Mouse (Mus musculus): Measurements from ENCODE around the gene Piezo1. TPM values are rescaled to one million over a fixed set of nuclear protein-coding genes. Genes with fewer than 3 reads are reported as not detected.
A peak's percentile ranks its signal among the peaks of the same experiment; 100 is the strongest.

Gene Piezo1
- polyA plus RNA-seq, 1 experiment, result 146 TPM

GRCm38 (mm10) chr8:122527937-122528336 is 23.2 kb downstream of the Piezo1 start:
- peaks cover 36% of the 10 kb centered on the region for H3K4me1 ChIP-seq (ENCODE audit: control insufficient read depth, insufficient read depth, low read length)
- no peak overlapping the region for H3K27ac ChIP-seq (ENCODE audit: insufficient read depth, low read length)
- TF ChIP-seq POLR2A (IDR thresholded peaks at IDR 0.05; ENCODE audit: low read depth, low read length), result no peak
- TF ChIP-seq CTCF (IDR thresholded peaks at IDR 0.05; ENCODE audit: borderline replicate concordance, insufficient read depth, low read length), result no peak
- no peak overlapping the region for H3K4me3 ChIP-seq (ENCODE audit: insufficient read depth, low read length)

GRCm38 (mm10) chr8:122526526-122527170 is 24.5 kb downstream of the Piezo1 start:
- Histone ChIP-seq H3K27ac (ENCODE audit: insufficient read depth, low read length) (peak overlapping the region; percentile 12; the same call in 1 of the 2 replicates), H3K4me3 (ENCODE audit: insufficient read depth, low read length) (no peak overlapping the region), H3K4me1 (ENCODE audit: control insufficient read depth, insufficient read depth, low read length) (peaks cover 36% of the 10 kb centered on the region)
- TF ChIP-seq CTCF (IDR thresholded peaks at IDR 0.05; ENCODE audit: borderline replicate concordance, insufficient read depth, low read length), result no peak
- TF ChIP-seq POLR2A (IDR thresholded peaks at IDR 0.05; ENCODE audit: low read depth, low read length), result no peak

GRCm38 (mm10) chr8:122526084-122526483 is 25.0 kb downstream of the Piezo1 start:
- TF ChIP-seq CTCF (IDR thresholded peaks at IDR 0.05; ENCODE audit: borderline replicate concordance, insufficient read depth, low read length), result no peak
- no peak for TF ChIP-seq POLR2A (IDR thresholded peaks at IDR 0.05; ENCODE audit: low read depth, low read length)
- no peak overlapping the region for H3K4me3 ChIP-seq (ENCODE audit: insufficient read depth, low read length)
- peaks cover 36% of the 10 kb centered on the region for H3K4me1 ChIP-seq (ENCODE audit: control insufficient read depth, insufficient read depth, low read length)
- H3K27ac ChIP-seq (ENCODE audit: insufficient read depth, low read length), result 0 out of 2 replicates have a peak overlapping the region, but pooled peaks have one; percentile 12

- Histone ChIP-seq H3K4me3 (ENCODE audit: insufficient read depth, low read length) (no peak overlapping the region), H3K4me1 (ENCODE audit: control insufficient read depth, insufficient read depth, low read length) (peaks cover 33% of the 10 kb centered on the region), H3K27ac (ENCODE audit: insufficient read depth, low read length) (no peak overlapping the region)
- TF ChIP-seq POLR2A (IDR thresholded peaks at IDR 0.05; ENCODE audit: low read depth, low read length), result no peak
- no peak for TF ChIP-seq CTCF (IDR thresholded peaks at IDR 0.05; ENCODE audit: borderline replicate concordance, insufficient read depth, low read length)
Measured at GRCm38 (mm10) chr8:122525004-122525403, 26.1 kb downstream of the Piezo1 start.

GRCm38 (mm10) chr8:122524506-122524905 is 26.6 kb downstream of the Piezo1 start:
- TF ChIP-seq POLR2A (IDR thresholded peaks at IDR 0.05; ENCODE audit: low read depth, low read length), result no peak
- TF ChIP-seq CTCF (IDR thresholded peaks at IDR 0.05; ENCODE audit: borderline replicate concordance, insufficient read depth, low read length), result no peak
- Histone ChIP-seq H3K27ac (ENCODE audit: insufficient read depth, low read length) (peak overlapping the region; percentile 90), H3K4me3 (ENCODE audit: insufficient read depth, low read length) (no peak overlapping the region), H3K4me1 (ENCODE audit: control insufficient read depth, insufficient read depth, low read length) (peaks cover 33% of the 10 kb centered on the region)

- Histone ChIP-seq H3K27ac (ENCODE audit: insufficient read depth, low read length) (peak overlapping the region; percentile 90), H3K4me1 (ENCODE audit: control insufficient read depth, insufficient read depth, low read length) (peaks cover 33% of the 10 kb centered on the region), H3K4me3 (ENCODE audit: insufficient read depth, low read length) (no peak overlapping the region)
- TF ChIP-seq CTCF (IDR thresholded peaks at IDR 0.05; ENCODE audit: borderline replicate concordance, insufficient read depth, low read length) (no peak), POLR2A (IDR thresholded peaks at IDR 0.05; ENCODE audit: low read depth, low read length) (0 out of 2 replicates have a peak, but pooled peaks have one; percentile 22)
Measured at GRCm38 (mm10) chr8:122523652-122524360, 27.3 kb downstream of the Piezo1 start.

- Histone ChIP-seq H3K4me3 (ENCODE audit: insufficient read depth, low read length) (no peak overlapping the region), H3K4me1 (ENCODE audit: control insufficient read depth, insufficient read depth, low read length) (peaks cover 33% of the 10 kb centered on the region), H3K27ac (ENCODE audit: insufficient read depth, low read length) (peak overlapping the region; percentile 90)
- no peak for TF ChIP-seq CTCF (IDR thresholded peaks at IDR 0.05; ENCODE audit: borderline replicate concordance, insufficient read depth, low read length)
- peak; percentile 45 for TF ChIP-seq POLR2A (IDR thresholded peaks at IDR 0.05; ENCODE audit: low read depth, low read length)
Measured at GRCm38 (mm10) chr8:122522796-122523651, 28.1 kb downstream of the Piezo1 start.

GRCm38 (mm10) chr8:122520611-122521010 is 30.5 kb downstream of the Piezo1 start:
- Histone ChIP-seq H3K27ac (ENCODE audit: insufficient read depth, low read length) (no peak overlapping the region), H3K4me1 (ENCODE audit: control insufficient read depth, insufficient read depth, low read length) (peaks cover 17% of the 10 kb centered on the region), H3K4me3 (ENCODE audit: insufficient read depth, low read length) (no peak overlapping the region)
- TF ChIP-seq CTCF (IDR thresholded peaks at IDR 0.05; ENCODE audit: borderline replicate concordance, insufficient read depth, low read length), result no peak
- TF ChIP-seq POLR2A (IDR thresholded peaks at IDR 0.05; ENCODE audit: low read depth, low read length), result no peak

GRCm38 (mm10) chr8:122517541-122518190 is 33.5 kb downstream of the Piezo1 start:
- no peaks in the 10 kb centered on the region for H3K4me1 ChIP-seq (ENCODE audit: control insufficient read depth, insufficient read depth, low read length)
- TF ChIP-seq CTCF (IDR thresholded peaks at IDR 0.05; ENCODE audit: borderline replicate concordance, insufficient read depth, low read length) (no peak), POLR2A (IDR thresholded peaks at IDR 0.05; ENCODE audit: low read depth, low read length) (no peak)
- no peak overlapping the region for H3K4me3 ChIP-seq (ENCODE audit: insufficient read depth, low read length)
- no peak overlapping the region for H3K27ac ChIP-seq (ENCODE audit: insufficient read depth, low read length)
